Mouse (Mus musculus) CD4-positive, CD25-positive, alpha-beta regulatory T cell, adult 2 months (primary cell): ENCODE data around the gene Nfyc.

Experiments
- DNase-seq: peaks from one replicate; pipeline ENCODE4 v3.0.0-alpha.2; 2012; ENCODE audit warnings: low read depth, low spot score

Gene Nfyc

GRCm38 (mm10) chr4:120755299-120755698 lies 76.1 kb downstream of the Nfyc start:
- peak; percentile 69 for DNase-seq

GRCm38 (mm10) chr4:120749601-120750000 lies 81.8 kb downstream of the Nfyc start:
- DNase-seq: no peak

GRCm38 (mm10) chr4:120747941-120748866 lies 83.2 kb downstream of the Nfyc start, which contains the start of gene Kcnq4:
Gene Kcnq4, minus strand, starts transcription at chr4:120748612.
- DNase-seq: no peak

GRCm38 (mm10) chr4:120747243-120747792 lies 84.1 kb downstream of the Nfyc start:
- no peak for DNase-seq

- no peak for DNase-seq
These were observed 84.7 kb downstream of the Nfyc start for GRCm38 (mm10) chr4:120746552-120747150.

GRCm38 (mm10) chr4:120745731-120746551 lies 85.4 kb downstream of the Nfyc start:
- no peak for DNase-seq

GRCm38 (mm10) chr4:120743636-120744035 lies 87.7 kb downstream of the Nfyc start:
- no peak for DNase-seq

- DNase-seq: no peak
These were observed 90.1 kb downstream of the Nfyc start for GRCm38 (mm10) chr4:120741303-120741702.

- DNase-seq: no peak
These were observed 97.3 kb downstream of the Nfyc start for GRCm38 (mm10) chr4:120734012-120734622.

- DNase-seq: no peak
These were observed 98.6 kb downstream of the Nfyc start for GRCm38 (mm10) chr4:120732737-120733136.

- DNase-seq: peak; percentile 68
These were observed 100.2 kb downstream of the Nfyc start for GRCm38 (mm10) chr4:120731030-120731644.

GRCm38 (mm10) chr4:120730574-120730973 lies 100.8 kb downstream of the Nfyc start:
- DNase-seq: no peak

- DNase-seq: no peak
These were observed 101.2 kb downstream of the Nfyc start for GRCm38 (mm10) chr4:120730146-120730545.

- no peak for DNase-seq
These were observed 101.9 kb downstream of the Nfyc start for GRCm38 (mm10) chr4:120729441-120729840.

- no peak for DNase-seq
These were observed 103.5 kb downstream of the Nfyc start for GRCm38 (mm10) chr4:120727842-120728241.

- DNase-seq: no peak
These were observed 105.2 kb downstream of the Nfyc start for GRCm38 (mm10) chr4:120726174-120726573.

GRCm38 (mm10) chr4:120725516-120726090 lies 105.8 kb downstream of the Nfyc start:
- no peak for DNase-seq

GRCm38 (mm10) chr4:120721574-120721973 lies 109.8 kb downstream of the Nfyc start:
- no peak for DNase-seq

- DNase-seq: no peak
These were observed 112.2 kb downstream of the Nfyc start for GRCm38 (mm10) chr4:120719152-120719551.

- DNase-seq: no peak
These were observed 113.8 kb downstream of the Nfyc start for GRCm38 (mm10) chr4:120717591-120717990.
